Mouse (Mus musculus): Measurements from ENCODE around the gene Zfp296.

The Zfp296 gene

GRCm38 (mm10) chr7:19577141-19577852 lies at the start of gene Zfp296, which contains the start of gene Gemin7:
Zfp296 (plus strand) TSS chr7:19577287.
Gemin7 (minus strand) TSS chr7:19577595.
- DNase-seq: peak; percentile 34

DNA sequence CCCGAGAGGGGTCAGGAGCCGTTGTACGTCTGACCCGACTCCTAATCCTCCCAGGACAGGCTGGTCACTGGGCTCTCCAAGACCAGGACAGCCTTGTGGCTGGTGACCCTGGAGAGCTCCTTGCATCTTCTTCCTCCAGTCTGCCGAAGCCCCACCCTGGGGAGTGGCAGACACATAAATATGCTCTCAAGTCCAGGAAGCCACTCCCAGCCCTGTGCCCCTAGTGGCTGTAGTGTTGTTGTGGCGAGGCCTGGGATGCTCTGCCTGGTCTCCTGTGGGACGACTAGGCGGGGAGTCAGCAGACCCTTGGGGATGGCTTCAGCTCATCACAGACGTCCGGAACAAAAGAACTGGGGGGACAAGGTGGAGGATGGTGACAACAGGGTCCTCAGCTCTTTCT lies 46.0 kb upstream of the Zfp296 start:
- DNase-seq: no peak

DNA sequence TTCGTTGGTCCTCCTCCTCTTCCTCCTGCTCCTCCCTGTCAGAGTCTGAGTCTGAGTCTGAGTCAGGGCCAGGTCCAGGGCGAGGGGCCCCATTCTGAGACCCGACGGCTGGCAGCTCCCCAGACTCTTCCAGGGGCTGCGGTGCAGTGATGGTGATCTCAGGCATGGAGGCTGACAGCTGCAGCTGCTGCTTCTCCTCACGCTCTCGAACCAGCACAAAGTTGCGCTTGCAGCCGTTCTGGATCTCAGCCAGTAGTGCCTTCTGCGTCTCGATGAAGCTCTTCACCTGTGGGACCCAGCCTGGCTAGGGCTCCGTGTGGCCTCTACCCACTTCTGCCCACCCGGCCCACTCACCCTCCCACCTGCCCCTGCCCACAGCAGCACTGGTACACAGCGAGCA lies 44.8 kb upstream of the Zfp296 start:
- DNase-seq: no peak

GRCm38 (mm10) chr7:19534676-19535075 lies 42.4 kb upstream of the Zfp296 start:
- DNase-seq: no peak

DNA sequence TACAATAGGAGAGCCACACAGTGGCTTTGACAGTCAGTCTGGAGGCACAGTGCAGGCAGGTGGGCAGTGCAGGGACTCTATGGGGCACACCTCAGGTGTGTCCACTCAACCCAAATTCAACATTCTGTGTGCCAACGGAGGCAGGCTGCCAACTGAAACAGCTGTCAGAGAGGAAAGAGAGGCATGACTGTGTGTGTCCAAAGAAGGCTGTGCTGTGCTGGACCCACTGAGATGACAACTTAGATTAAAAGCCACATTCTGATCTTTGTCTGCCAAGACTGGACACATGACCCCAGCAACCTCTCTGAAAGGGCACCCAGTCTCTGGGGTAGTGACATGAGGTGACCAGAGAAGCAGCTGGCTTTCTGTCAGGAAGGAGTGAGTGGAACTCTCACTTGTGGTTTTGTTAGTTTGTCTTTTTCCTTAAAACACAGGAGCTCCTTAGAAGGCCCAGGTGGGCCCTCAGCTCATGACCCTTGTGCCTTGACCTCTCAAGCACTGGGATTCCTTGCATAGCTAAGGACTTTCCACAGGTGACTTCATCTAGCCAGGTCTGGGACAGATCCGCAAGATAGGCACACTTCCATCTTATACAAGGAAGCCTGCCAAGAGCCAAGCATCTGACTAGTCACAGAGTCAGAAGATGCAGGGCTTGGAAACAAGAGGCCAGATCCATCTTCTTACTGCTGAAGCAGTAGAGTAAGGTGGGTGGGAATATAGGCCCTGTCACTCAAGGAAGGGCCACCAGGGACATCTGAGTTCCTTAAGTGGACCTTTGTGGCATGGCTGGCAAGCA lies 36.1 kb upstream of the Zfp296 start:
- no peak for DNase-seq

DNA sequence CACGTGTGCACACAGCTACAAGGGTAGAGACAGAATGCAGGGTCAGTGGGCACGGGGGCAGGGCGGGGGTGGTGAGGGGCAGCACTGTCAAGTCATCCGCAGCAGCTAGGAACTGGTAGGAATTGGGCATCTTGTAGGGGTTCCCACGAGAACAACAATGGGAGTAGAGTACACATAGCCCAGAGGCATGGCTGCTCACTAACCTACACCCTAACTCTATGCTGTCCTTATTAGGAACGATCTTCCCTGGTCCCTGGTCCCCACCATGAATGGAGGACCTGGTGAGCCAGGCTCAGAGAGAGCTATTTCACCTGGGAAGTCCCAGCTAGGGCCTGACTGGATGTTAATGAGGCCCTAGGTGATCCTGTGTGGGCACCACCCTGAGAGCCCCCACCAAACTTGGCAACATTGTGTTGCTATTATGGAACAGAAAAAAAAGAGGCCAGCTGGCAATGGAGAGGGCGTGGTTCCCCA lies 35.4 kb upstream of the Zfp296 start:
- DNase-seq: no peak

DNA sequence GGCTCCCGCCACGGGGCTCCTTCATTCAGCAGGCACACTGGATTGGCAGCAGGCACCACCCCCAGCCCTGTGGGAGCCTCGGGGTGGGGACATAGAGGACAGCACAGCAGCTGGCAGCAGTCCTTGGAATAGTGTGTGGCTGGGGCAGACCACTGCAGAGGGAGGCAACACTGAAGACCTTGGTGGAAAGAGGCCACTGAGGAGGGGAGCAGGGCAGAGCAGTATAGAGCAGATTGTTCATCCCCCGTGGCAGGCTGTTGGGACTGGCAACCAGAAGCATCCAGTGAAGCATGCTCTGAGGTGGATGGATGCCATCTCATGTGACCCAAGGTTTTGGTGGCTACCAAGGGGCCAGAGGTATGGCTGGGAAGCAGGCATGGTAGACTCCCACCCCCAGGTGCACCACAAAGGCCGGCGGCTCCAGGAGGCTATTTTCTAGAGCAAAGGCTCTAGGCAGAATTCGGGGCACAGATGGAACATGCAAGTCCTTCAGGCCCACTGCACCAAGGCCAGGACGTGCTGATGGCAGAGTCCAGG lies 34.9 kb upstream of the Zfp296 start:
- DNase-seq: no peak

- peak; percentile 77 for DNase-seq
Measured at GRCm38 (mm10) chr7:19543584-19543983, 33.5 kb upstream of the Zfp296 start.

- DNase-seq: no peak
Measured at GRCm38 (mm10) chr7:19546007-19546406, 31.1 kb upstream of the Zfp296 start.

DNA sequence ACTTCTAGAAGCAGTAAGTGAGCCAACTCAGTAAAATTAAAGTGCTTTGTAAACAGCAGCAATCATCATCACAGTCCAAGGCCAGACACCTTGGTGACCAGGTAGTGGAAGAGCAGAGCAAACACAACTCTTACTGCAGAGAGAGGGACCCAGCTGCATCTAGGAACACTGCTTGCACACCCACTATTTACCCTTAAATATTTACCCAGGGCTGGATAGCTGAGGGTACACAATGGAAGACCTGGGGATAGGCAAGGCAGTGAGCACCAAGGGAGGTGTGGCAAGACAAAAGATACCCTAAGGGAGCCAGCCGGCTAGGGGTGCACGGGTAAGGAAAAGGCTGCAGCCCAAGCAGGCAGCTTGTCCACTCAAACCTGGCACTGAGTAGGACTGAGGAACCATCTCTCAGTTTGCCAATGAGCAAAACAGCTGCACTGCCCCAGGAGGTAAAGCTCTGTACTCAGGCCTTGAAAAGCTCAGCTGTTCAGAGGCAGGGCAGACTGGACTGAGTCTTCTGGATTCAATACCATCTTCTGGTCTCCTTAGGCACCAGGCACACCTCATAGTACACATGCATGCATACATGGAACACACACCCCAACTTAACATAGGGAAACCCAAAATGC lies 29.6 kb upstream of the Zfp296 start:
- no peak for DNase-seq

GRCm38 (mm10) chr7:19549394-19549793 lies 27.7 kb upstream of the Zfp296 start:
- DNase-seq: no peak

DNA sequence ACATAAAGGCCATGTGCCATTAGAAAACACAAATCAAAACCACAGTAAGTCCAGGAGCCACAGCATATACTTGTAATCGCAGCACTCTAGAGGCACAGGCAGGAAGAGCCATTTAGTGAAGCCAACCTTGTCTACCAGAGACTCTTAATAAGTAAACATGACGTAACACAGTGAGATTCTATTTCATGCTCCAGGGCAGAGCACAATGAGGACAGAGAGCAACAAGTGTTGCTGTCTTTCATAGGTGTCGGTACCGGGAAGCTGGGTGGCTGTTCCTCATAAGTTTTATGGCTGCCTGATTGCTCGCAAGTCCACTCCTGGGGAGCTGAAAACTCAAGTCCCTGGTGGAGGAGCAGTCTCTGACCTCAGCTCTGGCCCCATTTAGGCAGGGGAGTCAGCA lies 25.5 kb upstream of the Zfp296 start:
- DNase-seq: no peak

GRCm38 (mm10) chr7:19552443-19552842 lies 24.6 kb upstream of the Zfp296 start:
- DNase-seq: no peak

- DNase-seq: no peak
Measured at GRCm38 (mm10) chr7:19554168-19554567, 22.9 kb upstream of the Zfp296 start.

DNA sequence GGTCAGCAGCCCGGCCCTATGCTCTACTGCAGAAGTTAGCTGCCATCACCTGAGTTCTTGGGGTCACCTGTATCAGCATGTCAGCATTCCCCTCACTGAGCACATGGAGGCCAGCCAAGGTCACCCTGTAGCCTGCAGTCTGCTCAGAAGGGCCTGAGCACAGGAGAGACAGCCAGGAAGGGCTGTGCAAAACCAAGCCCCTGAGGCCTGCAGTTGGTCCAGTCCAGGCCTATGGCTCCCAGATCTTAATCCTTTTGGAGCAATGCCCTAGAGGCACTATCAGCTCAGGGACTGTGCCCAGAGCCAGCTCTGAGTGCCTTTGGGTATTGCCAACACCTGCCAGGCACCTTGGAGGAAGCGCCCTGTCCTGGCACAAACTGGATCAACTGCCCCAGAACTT lies 20.0 kb upstream of the Zfp296 start:
- DNase-seq: no peak

GRCm38 (mm10) chr7:19557982-19558900 lies 18.8 kb upstream of the Zfp296 start:
- no peak for DNase-seq

DNA sequence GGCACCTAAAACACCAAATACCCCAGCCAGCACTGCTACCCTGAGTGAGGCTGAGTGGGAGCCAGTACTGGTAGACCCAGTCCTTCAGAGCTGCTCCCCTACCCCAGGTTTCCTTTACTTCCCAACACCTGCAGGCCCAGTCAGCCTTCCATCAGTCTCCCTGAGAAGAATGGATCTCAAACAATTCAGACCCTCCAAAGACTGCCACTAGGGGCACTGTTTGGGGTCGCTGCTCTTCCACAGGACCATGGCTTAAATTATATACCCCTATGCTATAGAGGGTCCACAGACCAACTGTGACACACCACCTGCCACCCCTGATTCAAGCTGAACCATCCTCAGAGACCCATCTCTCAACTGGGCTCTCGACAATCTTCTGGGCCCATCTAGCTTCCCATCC lies 18.1 kb upstream of the Zfp296 start:
- DNase-seq: peak; percentile 49

DNA sequence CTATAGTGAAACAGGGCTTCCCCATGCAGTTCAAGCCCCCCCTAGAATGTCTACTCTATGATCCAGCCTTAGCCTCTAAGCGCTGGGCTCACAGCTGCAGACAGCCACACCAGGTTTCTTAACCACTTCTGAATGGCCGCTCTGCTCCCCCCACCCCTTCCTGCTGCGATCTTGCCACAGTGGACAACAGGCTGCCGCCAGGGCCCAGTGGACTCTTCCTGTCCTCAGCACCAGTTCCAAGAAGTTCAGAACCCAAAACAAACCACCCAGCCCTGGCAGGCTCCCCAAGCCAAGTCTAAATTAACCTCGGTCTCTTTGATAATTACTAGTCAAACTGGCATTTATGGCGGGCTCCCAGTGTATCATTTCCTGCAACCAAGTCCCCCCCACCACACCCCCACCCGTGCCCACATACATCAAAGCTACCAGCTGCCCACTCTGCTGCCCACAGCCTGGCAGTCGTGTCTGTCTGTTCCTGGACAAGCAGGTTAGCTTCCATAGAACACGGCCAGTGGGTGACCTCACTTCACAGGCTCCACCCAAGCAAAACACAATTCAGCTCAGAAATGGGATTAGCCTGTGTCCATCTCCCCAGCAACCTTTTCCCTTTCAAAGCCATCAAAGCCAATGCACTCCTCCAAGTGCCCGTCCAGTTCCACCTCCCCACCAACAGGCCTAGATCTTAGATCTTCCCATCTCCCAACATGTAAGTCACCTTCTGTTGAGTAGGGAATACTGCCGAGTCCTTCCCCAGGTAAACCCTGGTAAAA lies 16.4 kb upstream of the Zfp296 start:
- DNase-seq: no peak

GRCm38 (mm10) chr7:19561431-19561764 lies 15.7 kb upstream of the Zfp296 start:
- no peak for DNase-seq

GRCm38 (mm10) chr7:19561765-19562642 lies 15.1 kb upstream of the Zfp296 start:
- DNase-seq: peak; percentile 93
